Mouse (Mus musculus) E14TG2a.4 (cell line): ENCODE measurements around the gene Fgl2.

Experiments
- CTCF ChIP-seq: conservative IDR thresholded peaks from 2 replicates; pipeline ENCODE4 v1.5.1; 2014; ENCODE audit warnings: low read length
- NANOG ChIP-seq: IDR thresholded peaks from 2 replicates; pipeline ENCODE4 v1.6.1; 2014; ENCODE audit warnings: borderline replicate concordance, low read length, mixed read lengths

DNA sequence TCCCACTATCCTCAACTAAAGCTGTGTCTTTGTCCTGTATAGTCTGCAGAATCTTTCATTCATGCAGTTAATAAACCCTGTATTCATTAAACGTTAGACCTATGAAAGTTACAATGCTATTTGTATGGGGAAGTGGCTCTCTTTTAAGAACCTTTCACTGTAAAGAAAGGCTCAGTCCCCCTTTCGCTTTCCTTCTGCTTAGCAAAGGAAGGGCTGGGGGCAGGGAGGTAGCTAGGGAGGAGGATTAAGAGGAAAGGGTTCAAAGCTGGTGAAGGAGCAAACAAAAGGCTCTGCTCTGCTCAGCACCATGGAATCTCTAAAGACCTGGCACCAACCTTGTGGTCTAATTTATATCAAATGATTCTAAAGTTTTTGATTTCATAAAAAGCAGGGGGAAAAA is 4.9 kb upstream of the Fgl2 start:
- TF ChIP-seq CTCF (no peak), NANOG (no peak)
